Mouse (Mus musculus) urinary bladder, postnatal 10 days (tissue): ENCODE measurements around the gene Rap1a.
"Not testable (repeated sequence)": the region's sequence is repeated elsewhere in the genome, so short reads cannot be mapped to it uniquely, and the experiment has no call there.

Experiments used
- DNase-seq: peaks from one replicate; pipeline ENCODE4 v3.0.0; 2022; ENCODE audit warnings: low spot score

Rap1a gene

GRCm38 (mm10) chr3:105716353-105717000 lies 84.7 kb downstream of the Rap1a start:
- DNase-seq, result no peak

GRCm38 (mm10) chr3:105714820-105715167 lies 86.3 kb downstream of the Rap1a start:
- no peak for DNase-seq

GRCm38 (mm10) chr3:105714091-105714819 lies 86.9 kb downstream of the Rap1a start:
- DNase-seq, result no peak

GRCm38 (mm10) chr3:105712827-105713226 lies 88.3 kb downstream of the Rap1a start:
- DNase-seq, result no peak

- DNase-seq, result no peak
These were observed 89.4 kb downstream of the Rap1a start for GRCm38 (mm10) chr3:105711741-105712140.

- DNase-seq, result no peak
These were observed 90.9 kb downstream of the Rap1a start for GRCm38 (mm10) chr3:105710246-105710645.

- no peak for DNase-seq
These were observed 93.5 kb downstream of the Rap1a start for GRCm38 (mm10) chr3:105707590-105707989.

GRCm38 (mm10) chr3:105706366-105707020 lies 94.6 kb downstream of the Rap1a start:
- no peak for DNase-seq

- no peak for DNase-seq
These were observed 95.6 kb downstream of the Rap1a start for GRCm38 (mm10) chr3:105705561-105705960.

- DNase-seq, result no peak
These were observed 96.0 kb downstream of the Rap1a start for GRCm38 (mm10) chr3:105705061-105705549.

- no peak for DNase-seq
These were observed 96.8 kb downstream of the Rap1a start, which contains the start of gene Inka2 for GRCm38 (mm10) chr3:105704031-105705008. Inka2 (plus strand) TSS chr3:105704599.

- DNase-seq, result no peak
These were observed 97.6 kb downstream of the Rap1a start for GRCm38 (mm10) chr3:105703571-105703970.

- no peak for DNase-seq
These were observed 99.7 kb downstream of the Rap1a start for GRCm38 (mm10) chr3:105701399-105701798.

- DNase-seq, result not testable (repeated sequence)
These were observed 100.3 kb downstream of the Rap1a start for GRCm38 (mm10) chr3:105700786-105701185.

GRCm38 (mm10) chr3:105699241-105699933 lies 101.7 kb downstream of the Rap1a start:
- DNase-seq, result no peak

GRCm38 (mm10) chr3:105698311-105698710 lies 102.8 kb downstream of the Rap1a start:
- no peak for DNase-seq

GRCm38 (mm10) chr3:105697148-105697441 lies 104.0 kb downstream of the Rap1a start:
- DNase-seq, result no peak

GRCm38 (mm10) chr3:105696387-105697147 lies 104.6 kb downstream of the Rap1a start:
- no peak for DNase-seq

GRCm38 (mm10) chr3:105695476-105696386 lies 105.4 kb downstream of the Rap1a start:
- no peak for DNase-seq
